Mouse (Mus musculus) embryo, embryonic 11 days (tissue): ENCODE measurements around the gene Sbp.

ENCODE experiments used
- DNase-seq: peaks from one replicate; pipeline ENCODE4 v3.0.0-alpha.2; 2015

The Sbp gene

DNA sequence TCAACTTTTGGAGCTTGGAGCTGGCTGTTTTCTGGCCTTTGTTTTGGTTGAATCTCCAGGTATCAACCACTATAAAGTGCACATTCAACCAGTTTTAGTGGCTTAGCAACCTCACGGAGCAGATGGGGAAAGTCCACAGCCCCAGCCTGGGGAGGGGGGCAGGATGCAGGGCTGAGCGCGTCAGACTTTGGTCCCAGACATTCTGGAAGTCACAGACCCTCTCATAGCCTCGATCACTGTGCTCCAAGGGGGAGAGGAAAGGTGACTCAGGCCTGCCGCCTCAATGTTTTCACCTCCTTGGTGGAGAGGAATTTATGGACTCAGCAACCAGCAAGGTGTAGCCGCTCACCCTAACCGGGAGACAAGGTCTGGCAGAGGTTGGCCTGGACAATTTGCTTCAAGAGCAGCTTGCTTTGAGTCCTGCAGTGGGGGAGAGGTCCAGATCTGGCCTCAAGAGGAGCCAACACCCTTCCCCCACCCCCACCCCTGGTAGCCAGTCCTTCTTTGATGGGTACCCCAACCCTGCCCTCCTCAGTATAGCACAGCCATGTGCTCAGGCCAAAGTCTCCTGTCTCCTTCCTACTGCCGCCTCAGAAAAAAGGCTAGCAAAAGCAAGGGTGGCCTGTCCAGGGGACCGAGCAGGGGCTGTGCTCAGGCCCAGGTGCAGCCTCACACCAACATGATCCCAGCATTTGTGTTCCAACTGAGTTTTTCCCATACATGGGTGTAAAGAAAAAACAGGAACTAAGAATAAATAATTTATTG, 51.5 kb downstream of the Sbp start:
- no peak for DNase-seq

DNA sequence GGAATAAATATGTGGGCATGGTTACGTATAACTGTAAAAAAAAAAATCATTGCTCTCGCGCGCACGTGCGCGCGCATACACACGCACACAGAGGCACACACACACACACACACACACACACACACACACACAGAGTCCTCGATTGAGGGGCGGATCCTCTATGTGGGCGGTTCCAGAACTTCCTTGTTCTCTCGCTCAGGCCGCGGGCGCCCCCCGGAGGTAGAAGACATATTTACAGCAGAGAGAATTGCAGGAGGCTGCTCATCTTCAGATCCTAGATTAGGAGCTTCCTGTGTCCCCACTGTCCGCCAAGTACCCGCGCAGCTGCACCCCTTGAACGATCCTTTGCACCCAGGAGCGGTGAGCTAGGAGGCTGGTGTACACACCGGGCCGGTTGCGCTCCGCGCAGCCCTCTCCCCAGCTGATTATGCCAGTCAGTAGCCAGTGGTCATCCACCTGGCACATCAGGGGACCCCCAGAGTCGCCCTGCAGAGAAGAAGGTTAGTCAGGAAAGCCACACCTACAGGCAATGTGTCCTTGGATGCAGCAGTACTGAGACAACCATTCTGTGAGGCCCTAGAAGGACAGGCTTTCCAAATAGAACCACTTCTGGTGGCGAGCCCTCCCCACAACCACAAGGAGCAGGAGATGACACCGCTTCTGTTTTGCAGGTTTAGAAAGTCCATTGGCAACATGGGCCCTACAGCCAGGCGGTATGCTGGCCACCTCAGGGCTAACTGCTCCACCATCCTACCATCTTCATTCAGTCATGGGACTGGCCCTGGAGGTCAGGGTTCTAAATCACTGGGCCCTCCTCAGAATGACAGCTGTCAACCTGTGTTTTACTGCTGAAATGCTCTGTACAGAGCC, 52.3 kb downstream of the Sbp start:
- DNase-seq, result peak; percentile 93

DNA sequence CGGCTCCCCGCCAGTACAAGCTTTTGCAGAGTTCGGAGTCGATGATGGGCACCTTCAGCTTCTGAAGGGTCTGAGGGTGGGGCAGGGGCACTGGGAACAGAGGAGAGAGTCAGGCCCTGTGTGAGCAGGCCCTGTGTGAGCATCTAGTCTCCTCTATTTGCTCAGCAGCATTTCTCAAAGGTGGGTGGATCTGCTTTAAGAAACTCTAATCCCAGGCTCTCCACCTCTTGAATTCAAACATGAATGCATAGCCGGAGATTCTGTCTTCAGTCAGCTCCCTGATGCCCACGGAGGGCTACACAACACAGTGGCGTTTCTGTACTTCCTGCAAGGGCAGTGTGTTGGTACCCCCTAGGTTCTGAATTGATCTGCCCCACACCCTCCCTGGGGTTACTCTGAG, 53.2 kb downstream of the Sbp start:
- DNase-seq, result no peak
